Mouse (Mus musculus) G1E (cell line): ENCODE data around the gene Pitpnm3.

Source experiments
- CTCF ChIP-seq: IDR thresholded peaks from 2 replicates; pipeline ENCODE4 v1.5.1; 2012; ENCODE audit warnings: low read depth, low read length, inconsistent platforms, mixed read lengths
- GATA1 ChIP-seq: IDR thresholded peaks from 2 replicates; pipeline ENCODE4 v1.6.1; 2012; ENCODE audit warnings: borderline replicate concordance, low read length, inconsistent platforms, mixed read lengths
- POLR2AphosphoS5 ChIP-seq: IDR thresholded peaks from 2 replicates; pipeline ENCODE4 v1.6.1; 2012; ENCODE audit warnings: low read depth, low read length, inconsistent platforms; ENCODE audit not compliant: insufficient replicate concordance
- TAL1 ChIP-seq: conservative IDR thresholded peaks from 2 replicates; pipeline ENCODE4 v1.6.1; 2012; ENCODE audit warnings: low read depth, low read length, inconsistent platforms, mixed read lengths

- TF ChIP-seq GATA1 (no peak), TAL1 (no peak), CTCF (no peak), POLR2AphosphoS5 (no peak)
Measured at GRCm38 (mm10) chr11:72031353-72031752, 104.2 kb downstream of the Pitpnm3 start.
